Mouse (Mus musculus) gastrocnemius, postnatal 36 days (tissue): ENCODE measurements at regions not wholly inside any gene's neighbourhood (a gene's known extent, or its start where the extent isn't known, plus 50 kb on each side); places are given as distances from the start of the nearest gene placed in this dataset.
A peak's percentile ranks its signal among the peaks of the same experiment; 100 is the strongest.

ENCODE experiments used
- DNase-seq, 2 experiments: peaks; one replicate each; pipeline ENCODE4 v3.0.0; 2022
- intact Hi-C: fragments of 180-260 bp; cut with DNase I; formaldehyde crosslinking; loops from one replicate; pipeline ENCODE4 v1.15.1; 2025

GRCm38 (mm10) chr1:73857497-73857896 is 266.8 kb downstream of the Tns1 start:
- DNase-seq, result no peak
- intact Hi-C loops, result no loop called here

DNA sequence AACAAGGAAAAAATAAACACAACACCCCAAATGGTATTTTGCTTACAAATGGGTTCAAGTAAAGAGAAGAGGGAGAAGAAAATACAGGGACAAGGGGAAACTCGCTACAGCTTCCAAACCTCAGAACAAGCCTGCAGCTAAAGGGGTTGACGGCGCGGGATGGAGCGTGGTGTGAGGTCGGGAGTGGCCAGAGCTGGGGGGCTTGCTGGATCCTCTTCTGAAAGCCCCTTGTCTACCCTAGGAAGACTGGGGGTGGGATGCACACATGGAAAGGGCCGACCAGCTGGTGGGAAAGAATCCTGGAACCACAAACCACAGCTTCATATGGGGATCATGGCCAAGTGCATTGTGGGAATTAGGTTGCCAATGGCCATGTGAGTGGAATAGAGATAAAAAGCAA is 267.4 kb downstream of the Tns1 start:
- DNase-seq, result no peak
- intact Hi-C loops, result no loop called here

GRCm38 (mm10) chr1:73855306-73855705 is 268.9 kb downstream of the Tns1 start:
- intact Hi-C loops, result no loop called here
- DNase-seq, result no peak

DNA sequence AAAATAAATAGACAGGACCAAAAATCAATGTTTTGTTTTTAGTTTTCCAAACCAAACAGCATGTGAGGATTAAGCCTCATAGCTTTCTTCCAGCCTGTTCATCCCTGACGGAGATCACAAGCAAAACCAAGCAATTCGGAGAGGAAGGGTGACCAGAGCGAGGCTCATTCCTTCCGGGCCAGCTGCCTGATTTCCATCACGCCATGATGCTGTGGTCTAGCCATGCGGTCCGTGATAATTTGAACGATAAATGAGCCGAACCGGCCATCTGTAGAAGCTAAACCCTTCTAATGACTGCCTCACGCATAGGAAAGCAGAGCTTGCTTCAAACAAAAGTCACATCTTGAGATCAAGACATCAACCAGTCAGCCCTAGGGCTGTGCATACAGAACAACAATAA is 270.4 kb downstream of the Tns1 start:
- intact Hi-C loops, result no loop called here
- no peak for DNase-seq

- no peak for DNase-seq
- intact Hi-C loops, result no loop called here
Measured at GRCm38 (mm10) chr1:73850173-73851014, 273.9 kb downstream of the Tns1 start.

DNA sequence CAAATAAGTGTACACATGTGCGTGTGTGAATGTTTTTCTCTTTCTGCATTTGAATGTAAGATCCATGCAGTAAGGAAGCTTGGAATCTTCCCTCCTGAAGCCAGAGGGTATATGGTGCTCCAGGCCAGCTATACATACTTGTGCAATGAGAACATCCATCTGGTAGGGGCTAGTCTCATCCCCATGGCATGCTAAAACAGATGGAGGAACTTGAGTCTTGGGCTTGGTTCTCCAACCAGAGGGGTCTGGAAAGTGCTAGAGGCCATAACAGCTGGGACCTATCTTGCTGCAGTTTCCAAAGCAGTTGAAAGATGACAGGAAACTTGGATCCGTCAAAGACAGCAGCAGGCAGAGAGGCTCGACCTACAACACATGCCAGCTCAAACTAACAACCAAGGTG is 275.9 kb downstream of the Tns1 start:
- DNase-seq, result no peak
- intact Hi-C loops, result no loop called here

DNA sequence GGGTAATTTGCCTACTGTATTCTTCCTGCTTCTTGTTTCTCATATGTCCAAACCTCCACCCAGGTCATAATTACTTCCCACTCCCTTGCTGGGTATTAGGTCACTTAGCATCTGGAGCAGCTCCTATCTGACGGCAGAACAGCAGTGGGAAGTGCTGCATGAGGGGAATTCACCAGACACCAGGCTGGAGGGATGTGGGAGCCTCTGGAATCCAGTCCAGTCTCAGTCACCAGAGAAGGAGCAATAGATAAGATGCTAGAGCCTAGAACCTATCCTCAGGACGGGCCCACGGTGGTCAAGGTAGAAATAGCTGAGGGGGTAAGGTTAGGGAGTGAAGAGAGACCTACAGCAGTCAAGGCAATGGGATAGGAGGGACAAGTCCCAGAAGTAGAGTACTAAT is 277.1 kb downstream of the Tns1 start:
- intact Hi-C loops, result no loop called here
- DNase-seq, result no peak

- DNase-seq, result no peak
- intact Hi-C loops, result no loop called here
Measured at GRCm38 (mm10) chr1:73845115-73845514, 279.1 kb downstream of the Tns1 start.

DNA sequence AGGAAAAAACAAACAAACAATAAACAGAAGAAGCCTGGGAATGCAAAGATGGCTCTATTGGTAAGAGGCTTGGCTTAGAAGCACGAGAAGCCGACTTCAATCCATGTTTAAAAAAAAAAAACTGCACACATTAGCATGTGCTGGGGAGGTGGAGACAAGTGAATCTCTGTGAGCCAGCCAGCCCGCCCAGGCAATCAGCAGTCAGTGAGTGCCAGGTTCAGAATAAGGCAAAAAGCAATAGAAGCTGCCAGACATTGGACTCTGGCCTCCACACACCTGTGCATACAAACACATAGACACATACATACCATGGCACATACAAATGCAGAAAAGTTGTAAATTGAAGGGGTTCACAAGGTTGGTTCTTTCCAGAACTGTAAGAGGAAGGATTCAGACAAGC is 279.7 kb downstream of the Tns1 start:
- no peak for DNase-seq

DNA sequence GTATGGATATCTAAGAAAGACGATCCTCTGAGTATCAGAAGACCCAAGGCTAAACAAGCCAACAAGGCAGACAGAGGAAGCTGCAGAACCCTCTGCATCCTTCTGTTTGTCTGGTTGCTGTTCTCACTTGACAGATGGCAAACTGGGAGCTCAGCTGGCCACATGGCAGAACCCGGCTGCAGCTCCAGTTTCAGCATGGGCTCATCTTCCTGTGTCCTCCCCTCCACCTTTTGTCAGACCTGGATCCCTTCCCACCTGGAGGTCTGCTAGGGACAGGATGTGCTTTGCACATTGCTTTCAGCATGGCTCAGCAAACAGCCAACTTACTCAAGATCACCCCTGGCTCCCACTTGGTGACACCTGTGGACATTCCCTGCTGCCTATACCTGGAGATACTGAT is 284.9 kb downstream of the Tns1 start:
- intact Hi-C loops, result no loop called here
- peak in 1 of 2 experiments; percentile 32 for DNase-seq

More for the DNA sequence above, 279.7 kb downstream of the Tns1 start:
- intact Hi-C loops, result no loop called here

DNA sequence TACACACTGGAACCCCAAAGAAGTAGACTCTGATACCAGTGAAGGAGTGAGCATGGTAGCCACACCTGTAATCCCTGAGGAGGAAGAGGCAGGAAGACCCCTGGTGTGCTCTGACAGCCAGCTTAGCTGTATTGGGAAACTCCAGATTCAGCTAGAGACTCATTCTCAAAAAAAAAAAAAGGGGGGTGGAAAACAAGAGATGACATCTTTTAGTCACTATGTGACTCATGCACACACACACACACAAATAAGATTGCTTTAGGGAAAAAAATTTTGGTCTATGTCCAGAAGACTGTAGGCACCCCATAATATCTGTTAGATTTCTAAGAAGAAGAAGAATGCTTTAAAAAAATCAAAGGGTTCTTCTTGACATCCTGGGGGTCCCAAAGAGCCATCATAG is 287.6 kb downstream of the Tns1 start:
- intact Hi-C loops, result no loop called here
- DNase-seq, result no peak

DNA sequence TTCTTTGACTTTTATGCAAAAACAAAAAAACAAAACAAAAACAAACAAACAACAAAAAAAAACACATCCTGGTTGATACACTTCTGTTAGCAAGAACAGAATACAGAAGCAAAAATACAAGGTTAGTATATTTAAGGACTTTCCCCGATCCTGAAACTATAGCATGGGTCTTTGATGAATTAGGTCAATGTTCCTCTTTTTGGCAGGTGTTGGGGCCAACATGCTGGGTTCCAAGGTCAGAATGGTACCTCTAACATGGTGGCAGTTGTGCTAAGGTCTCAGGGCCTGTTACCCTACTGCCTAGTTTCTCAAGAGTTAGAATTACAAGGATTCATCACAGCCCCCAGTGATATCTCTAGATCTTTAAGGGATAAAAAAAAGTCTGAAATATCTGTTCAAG is 289.7 kb downstream of the Tns1 start:
- intact Hi-C loops, result no loop called here
- DNase-seq, result no peak

DNA sequence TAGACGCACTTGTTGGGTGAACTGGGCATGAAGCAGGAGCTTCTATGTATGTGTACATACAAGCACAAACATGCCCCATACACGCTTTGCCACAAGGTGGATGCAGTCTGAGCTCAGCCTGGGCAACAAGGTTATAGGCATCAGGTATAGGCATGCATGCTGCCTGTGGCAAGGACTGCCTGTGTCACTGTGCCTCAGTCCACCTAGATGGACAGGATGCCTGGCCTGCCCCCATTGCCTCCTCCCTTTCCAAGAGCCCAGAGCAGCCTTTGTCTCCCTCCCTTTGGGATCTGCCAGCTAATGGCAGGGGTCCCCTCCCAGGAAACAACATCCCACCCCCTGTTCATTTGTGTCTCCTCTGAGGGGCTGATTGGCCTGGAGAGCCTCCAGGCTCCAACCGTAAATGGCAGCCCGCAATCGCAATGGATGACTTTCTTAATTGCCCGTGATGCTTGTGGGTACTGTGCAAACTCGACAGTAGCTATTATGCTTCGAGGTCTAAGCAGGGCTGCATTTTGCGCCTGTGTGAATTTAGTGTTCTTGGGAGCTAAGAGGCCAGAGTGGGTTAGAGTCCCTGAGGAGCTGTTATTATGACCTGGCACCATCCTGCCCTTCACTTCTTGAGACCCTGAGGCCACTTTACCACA is 293.6 kb downstream of the Tns1 start:
- intact Hi-C loops, result no loop called here

DNA sequence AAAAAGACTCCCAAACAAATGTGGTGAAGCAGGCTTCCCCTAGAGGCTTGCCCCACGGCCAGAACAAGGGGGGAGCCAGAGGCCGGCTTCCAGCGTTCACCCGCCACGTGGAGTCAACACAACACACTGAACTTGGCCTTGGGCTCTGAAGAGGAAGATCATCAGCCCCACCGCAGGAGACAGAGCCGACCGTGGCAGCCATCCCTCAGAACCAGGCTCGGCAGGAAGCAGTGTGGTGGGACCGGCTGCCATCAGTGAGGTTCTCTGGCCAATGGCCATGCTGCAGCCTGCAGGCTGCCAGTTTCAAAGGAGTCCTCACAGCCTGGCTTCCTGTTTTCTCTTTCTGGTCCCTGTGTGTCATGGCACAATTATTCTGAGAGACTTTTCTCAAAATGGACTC is 295.3 kb downstream of the Tns1 start:
- DNase-seq, result no peak
- intact Hi-C loops, result loop anchor here (10.0 kb wide), 2 partner anchors 214 to 554 kb away; no protein-coding TSS in a partner anchor

More for the DNA sequence above, 293.6 kb downstream of the Tns1 start:
- no peak for DNase-seq

- DNase-seq, result peak; percentile 77 to 84
- intact Hi-C loops, result loop anchor here (1.0 to 10.0 kb wide), 3 partner anchors 212 to 961 kb away; no protein-coding TSS in a partner anchor
Measured at GRCm38 (mm10) chr1:73826243-73826930, 297.9 kb downstream of the Tns1 start.

DNA sequence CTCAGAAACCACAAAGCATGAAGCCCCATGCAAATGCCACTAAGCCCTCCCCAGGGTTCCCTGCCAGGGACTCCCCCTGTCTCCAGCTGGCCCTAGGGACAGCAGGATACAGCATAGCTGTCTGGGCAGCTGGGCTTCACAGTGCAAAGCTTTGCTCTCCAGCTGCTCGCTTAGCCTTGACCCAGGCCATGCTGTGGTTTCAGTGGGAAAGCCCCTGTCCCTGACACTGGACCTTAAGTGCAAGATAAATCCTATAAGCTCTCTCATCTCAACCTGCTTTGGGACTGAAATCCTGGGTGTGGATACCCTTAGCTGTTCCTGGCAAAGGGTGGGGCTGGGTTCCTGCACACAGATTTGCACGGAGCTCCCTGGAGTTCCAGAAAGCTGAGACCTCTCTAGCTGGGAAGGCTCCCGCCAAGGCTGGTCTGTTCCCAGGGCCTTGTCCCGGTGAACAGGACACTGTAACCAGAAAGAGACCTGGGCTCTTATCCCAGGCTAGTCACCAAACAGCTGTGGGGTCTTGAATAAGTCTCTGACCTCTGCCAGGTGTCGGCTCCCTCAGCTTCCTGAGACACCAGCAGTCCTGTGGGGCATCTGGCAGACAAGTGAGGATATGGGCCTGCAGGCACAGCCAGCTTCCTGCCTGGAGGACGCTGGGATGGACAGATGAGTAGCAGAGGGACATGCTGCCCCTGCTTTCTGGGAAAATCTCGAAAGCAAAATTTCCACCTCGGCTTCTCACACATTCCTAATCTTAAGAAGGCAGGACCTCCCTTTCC is 299.7 kb downstream of the Tns1 start:
- no peak for DNase-seq
- intact Hi-C loops, result loop anchor here (1.0 to 10.0 kb wide), 4 partner anchors 210 to 1105 kb away; no protein-coding TSS in a partner anchor

GRCm38 (mm10) chr1:73823726-73824125 is 300.5 kb downstream of the Tns1 start:
- intact Hi-C loops, result loop anchor here (5.0 to 10.0 kb wide), 3 partner anchors 209 to 821 kb away; no protein-coding TSS in a partner anchor

DNA sequence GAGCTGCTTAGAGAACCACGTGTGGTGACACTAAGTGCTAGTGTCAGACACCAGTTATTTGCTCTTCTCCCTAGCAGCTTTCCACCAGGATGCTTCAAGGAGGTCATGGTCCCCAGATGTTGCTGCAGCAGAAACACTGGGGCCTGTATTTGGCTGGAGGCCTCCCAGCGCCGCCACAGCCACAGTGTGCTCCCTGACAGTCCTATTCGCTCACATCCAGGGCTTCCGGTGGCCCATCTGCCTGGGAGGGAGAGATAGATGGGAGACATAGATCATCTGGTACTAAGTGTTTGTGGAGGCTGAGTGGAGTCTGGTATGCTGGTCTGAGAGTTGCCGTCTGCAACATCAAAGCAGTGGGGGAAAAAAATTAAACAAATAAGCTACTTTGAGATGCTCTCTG is 301.6 kb downstream of the Tns1 start:
- intact Hi-C loops, result loop anchor here (5.0 to 10.0 kb wide), 3 partner anchors 208 to 820 kb away; no protein-coding TSS in a partner anchor
- DNase-seq, result no peak

More at GRCm38 (mm10) chr1:73823726-73824125, 300.5 kb downstream of the Tns1 start:
- no peak for DNase-seq

DNA sequence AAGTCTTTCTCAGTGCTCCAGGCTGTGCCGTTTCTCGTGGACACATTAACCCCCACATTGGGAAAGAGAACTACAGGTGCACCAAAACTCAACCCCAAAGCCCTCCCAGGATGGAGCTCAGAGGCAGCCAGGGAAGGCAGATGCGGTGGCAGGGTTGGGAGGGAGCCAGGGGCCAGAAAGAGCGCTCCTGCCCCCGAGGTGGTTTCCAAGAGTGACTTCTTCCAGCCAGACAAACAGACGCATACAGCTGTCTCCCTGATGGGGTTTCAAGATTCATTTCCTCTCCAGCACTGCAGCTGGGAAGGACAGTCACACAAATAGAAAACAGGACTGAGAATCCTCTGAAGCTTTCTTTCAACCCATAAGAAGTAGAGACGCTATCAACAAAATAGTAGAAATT is 303.5 kb downstream of the Tns1 start:
- no peak for DNase-seq
- intact Hi-C loops, result loop anchor here (5.0 to 10.0 kb wide), 3 partner anchors 206 to 818 kb away; no protein-coding TSS in a partner anchor

DNA sequence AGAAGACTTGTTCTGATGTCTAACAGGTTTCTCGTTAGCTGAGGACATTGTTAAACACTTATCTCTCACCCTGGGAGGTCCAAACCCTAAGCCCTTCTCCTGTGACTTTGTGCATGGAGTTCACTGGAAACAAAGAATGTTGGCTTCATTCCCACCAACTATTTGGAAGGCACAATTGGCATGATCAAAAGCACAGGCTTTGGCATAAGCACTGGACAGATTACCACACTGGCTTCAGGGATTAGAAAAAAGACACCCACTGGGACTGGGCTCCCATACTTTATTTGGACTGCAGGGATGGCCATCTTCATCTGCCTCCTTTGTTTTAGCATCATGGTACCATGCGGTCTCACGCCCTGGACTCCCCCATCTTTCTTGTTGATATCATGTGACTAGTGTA is 317.0 kb downstream of the Tns1 start:
- DNase-seq, result no peak
- intact Hi-C loops, result no loop called here
